In the genomic region with DNA sequence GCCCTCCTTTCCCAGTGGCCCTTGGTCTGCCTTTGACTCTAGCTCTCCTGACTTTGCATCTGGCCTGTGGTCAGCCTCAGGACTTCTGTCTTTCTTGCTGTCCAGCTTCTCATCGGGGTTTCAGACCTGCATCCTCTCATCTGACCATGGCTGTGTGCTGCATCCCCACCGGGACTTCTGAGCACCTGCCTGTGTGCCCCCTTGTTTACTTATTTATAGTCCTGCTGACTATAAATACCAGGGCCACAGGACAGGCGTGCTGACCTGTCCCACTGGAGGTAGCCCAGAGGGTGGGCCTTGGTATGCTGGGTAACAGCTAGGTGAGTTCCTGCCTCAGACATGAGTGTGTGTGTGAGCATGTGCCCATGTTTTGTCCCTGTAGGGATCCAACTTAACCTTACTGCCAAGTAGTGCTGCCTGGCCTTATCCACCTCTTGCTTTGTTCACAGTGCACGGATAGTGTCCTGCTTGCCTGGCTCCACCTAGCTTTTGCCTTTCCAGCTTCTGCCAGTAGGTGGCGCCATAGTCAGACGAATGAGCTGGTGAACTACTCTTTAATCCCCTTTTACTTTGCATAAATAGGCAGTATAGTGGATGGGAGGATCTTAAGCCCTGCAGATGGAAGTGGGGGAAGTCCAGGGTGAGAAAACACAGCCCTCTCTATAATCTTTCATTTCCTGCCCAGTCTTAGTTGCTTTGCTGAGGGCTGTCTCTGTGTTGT, we compare ENCODE assay signal across 1 mouse cellular context.
A peak's percentile ranks its signal among the peaks of the same experiment; 100 is the strongest.
TF ChIP-seq lines count a peak whose summit lies in the region.

No protein-coding gene starts in this region.

TF ChIP-seq in CH12.LX, 34 proteins besides CTCF, POLR2A, EP300 and RAD21:
- no peak for TF ChIP-seq PAX5 (IDR thresholded peaks at IDR 0.05; ENCODE audit: low read length)
- 0 out of 2 replicates have a peak, but pooled peaks have one; percentile 28 for TF ChIP-seq TCF12 (IDR thresholded peaks at IDR 0.05; ENCODE audit: low read depth, low read length)
- peak; percentile 61 for TF ChIP-seq ZC3H11A (IDR thresholded peaks at IDR 0.05; ENCODE audit: low read depth, low read length)
- TF ChIP-seq KAT2A (IDR thresholded peaks at IDR 0.05; ENCODE audit: insufficient replicate concordance, low read length): no peak
- peak; percentile 82 for TF ChIP-seq SMC3 (IDR thresholded peaks at IDR 0.05; ENCODE audit: low read depth, low read length)
- TF ChIP-seq ELF1 (IDR thresholded peaks at IDR 0.05; ENCODE audit: low read depth, low read length): no peak
- peak; percentile 38; the same call in 1 of the 2 replicates for TF ChIP-seq NELFE (IDR thresholded peaks at IDR 0.05; ENCODE audit: low read depth, low read length)
- TF ChIP-seq IRF4 (IDR thresholded peaks at IDR 0.05; ENCODE audit: low read depth, low read length): peak; percentile 37; the same call in 1 of the 2 replicates
